Mouse (Mus musculus): Measurements from ENCODE around the gene Insrr. TPM values are rescaled to one million over a fixed set of nuclear protein-coding genes. Genes with fewer than 3 reads are reported as not detected.
A peak's percentile ranks its signal among the peaks of the same experiment; 100 is the strongest.

The Insrr gene
- total and polyA plus RNA-seq, 2 experiments from 2014 or later: not detected

GRCm38 (mm10) chr3:87801681-87802080 lies 4.9 kb downstream of the Insrr start:
- 55% methylated on average over 5 of the region's 5 CpGs for WGBS
- peaks cover 94% of the 10 kb centered on the region for H3K27me3 ChIP-seq (ENCODE audit: control insufficient read depth, insufficient read depth, low read length)
- H3K4me3 ChIP-seq (ENCODE audit: low read depth, low read length): no peak overlapping the region
- H3K36me3 ChIP-seq (replicated peaks; ENCODE audit: control insufficient read depth, insufficient read depth, low read length): no peaks in the 10 kb centered on the region
- no peak overlapping the region for H3K27ac ChIP-seq (ENCODE audit: low read depth)
- DNase-seq (ENCODE audit: low spot score) (no peak), ATAC-seq (ENCODE audit: insufficient read depth, low read depth) (no peak)
- no peak overlapping the region for H3K4me2 ChIP-seq (ENCODE audit: low read depth, low read length)
- H3K4me1 ChIP-seq (ENCODE audit: control insufficient read depth, insufficient read depth): no peaks in the 10 kb centered on the region
- H3K9ac ChIP-seq (replicated peaks; ENCODE audit: low read depth, low read length): no peak overlapping the region
- TF ChIP-seq CTCF (IDR thresholded peaks at IDR 0.05; ENCODE audit: low read depth): no peak
- no peak for TF ChIP-seq EP300 (IDR thresholded peaks at IDR 0.05; ENCODE audit: low read depth)
- H3K9me3 ChIP-seq (replicated peaks; ENCODE audit: control insufficient read depth, low read length): no peaks in the 10 kb centered on the region

GRCm38 (mm10) chr3:87804038-87804677 lies 7.4 kb downstream of the Insrr start:
- ATAC-seq (ENCODE audit: insufficient read depth, low read depth): no peak

GRCm38 (mm10) chr3:87809322-87809962 lies 12.7 kb downstream of the Insrr start:
- no peak overlapping the region for H3K4me3 ChIP-seq (ENCODE audit: low read depth, low read length)
- H3K9me3 ChIP-seq (replicated peaks; ENCODE audit: control insufficient read depth, low read length): no peaks in the 10 kb centered on the region
- no peak for DNase-seq (ENCODE audit: low spot score)
- peak; percentile 33; the same call in 1 of the 2 replicates for ATAC-seq (ENCODE audit: insufficient read depth, low read depth)
- no peak overlapping the region for H3K27ac ChIP-seq (ENCODE audit: low read depth)
- WGBS: 7% methylated on average over 27 of the region's 28 CpGs
- no peak overlapping the region for H3K4me2 ChIP-seq (ENCODE audit: low read depth, low read length)
- peaks cover 79% of the 10 kb centered on the region for H3K27me3 ChIP-seq (ENCODE audit: control insufficient read depth, insufficient read depth, low read length)
- TF ChIP-seq CTCF (IDR thresholded peaks at IDR 0.05; ENCODE audit: low read depth) (no peak), EP300 (IDR thresholded peaks at IDR 0.05; ENCODE audit: low read depth) (no peak)
- no peaks in the 10 kb centered on the region for H3K4me1 ChIP-seq (ENCODE audit: control insufficient read depth, insufficient read depth)
- H3K9ac ChIP-seq (replicated peaks; ENCODE audit: low read depth, low read length): no peak overlapping the region
- H3K36me3 ChIP-seq (replicated peaks; ENCODE audit: control insufficient read depth, insufficient read depth, low read length): no peaks in the 10 kb centered on the region

More at GRCm38 (mm10) chr3:87804038-87804677, 7.4 kb downstream of the Insrr start:
- Histone ChIP-seq H3K9me3 (replicated peaks; ENCODE audit: control insufficient read depth, low read length) (no peaks in the 10 kb centered on the region), H3K9ac (replicated peaks; ENCODE audit: low read depth, low read length) (no peak overlapping the region), H3K4me2 (ENCODE audit: low read depth, low read length) (peak overlapping the region; percentile 57), H3K27ac (ENCODE audit: low read depth) (no peak overlapping the region), H3K36me3 (replicated peaks; ENCODE audit: control insufficient read depth, insufficient read depth, low read length) (no peaks in the 10 kb centered on the region), H3K4me1 (ENCODE audit: control insufficient read depth, insufficient read depth) (no peaks in the 10 kb centered on the region), H3K4me3 (ENCODE audit: low read depth, low read length) (peak overlapping the region; percentile 38), H3K27me3 (ENCODE audit: control insufficient read depth, insufficient read depth, low read length) (peaks cover 85% of the 10 kb centered on the region)
- TF ChIP-seq EP300 (IDR thresholded peaks at IDR 0.05; ENCODE audit: low read depth): no peak
- no peak for TF ChIP-seq CTCF (IDR thresholded peaks at IDR 0.05; ENCODE audit: low read depth)
- 4% methylated on average over 26 of the region's 26 CpGs for WGBS
- DNase-seq (ENCODE audit: low spot score): no peak

- ATAC-seq (ENCODE audit: insufficient read depth, low read depth) (no peak), DNase-seq (ENCODE audit: low spot score) (no peak)
- no peaks in the 10 kb centered on the region for H3K4me1 ChIP-seq (ENCODE audit: control insufficient read depth, insufficient read depth)
- peaks cover 78% of the 10 kb centered on the region for H3K27me3 ChIP-seq (ENCODE audit: control insufficient read depth, insufficient read depth, low read length)
- no peak overlapping the region for H3K4me3 ChIP-seq (ENCODE audit: low read depth, low read length)
- 75% methylated on average over 8 of the region's 8 CpGs for WGBS
- H3K9me3 ChIP-seq (replicated peaks; ENCODE audit: control insufficient read depth, low read length): no peaks in the 10 kb centered on the region
- TF ChIP-seq CTCF (IDR thresholded peaks at IDR 0.05; ENCODE audit: low read depth) (no peak), EP300 (IDR thresholded peaks at IDR 0.05; ENCODE audit: low read depth) (no peak)
- H3K9ac ChIP-seq (replicated peaks; ENCODE audit: low read depth, low read length): no peak overlapping the region
- no peak overlapping the region for H3K4me2 ChIP-seq (ENCODE audit: low read depth, low read length)
- no peak overlapping the region for H3K27ac ChIP-seq (ENCODE audit: low read depth)
- no peaks in the 10 kb centered on the region for H3K36me3 ChIP-seq (replicated peaks; ENCODE audit: control insufficient read depth, insufficient read depth, low read length)
Measured at GRCm38 (mm10) chr3:87811297-87811696, 14.5 kb downstream of the Insrr start.

- 72% methylated on average over 4 of the region's 4 CpGs for WGBS
- no peaks in the 10 kb centered on the region for H3K4me1 ChIP-seq (ENCODE audit: control insufficient read depth, insufficient read depth)
- H3K9me3 ChIP-seq (replicated peaks; ENCODE audit: control insufficient read depth, low read length): no peaks in the 10 kb centered on the region
- no peak overlapping the region for H3K9ac ChIP-seq (replicated peaks; ENCODE audit: low read depth, low read length)
- no peak for DNase-seq (ENCODE audit: low spot score)
- no peak overlapping the region for H3K27ac ChIP-seq (ENCODE audit: low read depth)
- H3K4me2 ChIP-seq (ENCODE audit: low read depth, low read length): no peak overlapping the region
- no peaks in the 10 kb centered on the region for H3K36me3 ChIP-seq (replicated peaks; ENCODE audit: control insufficient read depth, insufficient read depth, low read length)
- peaks cover 85% of the 10 kb centered on the region for H3K27me3 ChIP-seq (ENCODE audit: control insufficient read depth, insufficient read depth, low read length)
- no peak overlapping the region for H3K4me3 ChIP-seq (ENCODE audit: low read depth, low read length)
- TF ChIP-seq CTCF (IDR thresholded peaks at IDR 0.05; ENCODE audit: low read depth) (no peak), EP300 (IDR thresholded peaks at IDR 0.05; ENCODE audit: low read depth) (no peak)
- ATAC-seq (ENCODE audit: insufficient read depth, low read depth): no peak
Measured at GRCm38 (mm10) chr3:87812413-87812812, 15.7 kb downstream of the Insrr start.
